Mouse (Mus musculus) MEL-GATA-1-ER (cell line): ENCODE measurements around the gene Tmx4.

Source experiments
- DNase-seq: peaks from one replicate; pipeline ENCODE4 v3.0.0-alpha.2; 2012; ENCODE audit warnings: low read depth; ENCODE audit errors: extremely low read depth

The Tmx4 gene

GRCm38 (mm10) chr2:134559422-134559821, 84.5 kb downstream of the Tmx4 start:
- DNase-seq, result no peak

- DNase-seq, result no peak
Measured at GRCm38 (mm10) chr2:134554221-134554727, 89.7 kb downstream of the Tmx4 start, which contains the start of gene Hao1. Gene Hao1 (minus strand): TSS chr2:134554368.

GRCm38 (mm10) chr2:134552358-134552757, 91.6 kb downstream of the Tmx4 start:
- DNase-seq, result no peak

- DNase-seq, result peak; percentile 5
Measured at GRCm38 (mm10) chr2:134549770-134550169, 94.2 kb downstream of the Tmx4 start.

GRCm38 (mm10) chr2:134545116-134545515, 98.8 kb downstream of the Tmx4 start:
- no peak for DNase-seq

GRCm38 (mm10) chr2:134544321-134545065, 99.5 kb downstream of the Tmx4 start:
- no peak for DNase-seq
